Mouse (Mus musculus) kidney, embryonic 16.5 days (tissue): ENCODE measurements around the gene Lmbr1l. TPM values are rescaled to one million over a fixed set of nuclear protein-coding genes. Genes with fewer than 3 reads are reported as not detected.
A peak's percentile ranks its signal among the peaks of the same experiment; 100 is the strongest.
"Not testable (repeated sequence)": the region's sequence is repeated elsewhere in the genome, so short reads cannot be mapped to it uniquely, and the experiment has no call there.

ENCODE experiments used
- ATAC-seq: fragments of 200-750 bp; cut with Nextera tagmentation; 2 replicates; pipeline ENCODE4 v1.8.0; 2017; ENCODE audit warnings: moderate TSS enrichment; ENCODE audit not compliant: low FRiP score, low TSS enrichment
- H3K27ac ChIP-seq: fragments of 300-500 bp; sonication (generic); 2 replicates; pipeline ENCODE4 v1.5.1; 2014; ENCODE audit warnings: low read length
- H3K27me3 ChIP-seq: fragments of 300-500 bp; sonication (generic); 2 replicates; pipeline ENCODE4 v1.6.1; 2014; ENCODE audit warnings: low read length, control low read depth, mixed read lengths; ENCODE audit not compliant: insufficient read depth
- H3K36me3 ChIP-seq: fragments of 300-500 bp; sonication (generic); 2 replicates; pipeline ENCODE4 v1.6.1; 2014; ENCODE audit warnings: low read length, control low read depth, mixed read lengths; ENCODE audit not compliant: insufficient read depth
- H3K4me1 ChIP-seq: fragments of 300-500 bp; sonication (generic); 2 replicates; pipeline ENCODE4 v1.6.1; 2014; ENCODE audit warnings: low read length, control low read depth, mixed read lengths; ENCODE audit not compliant: insufficient read depth
- H3K4me2 ChIP-seq: fragments of 300-500 bp; sonication (generic); replicated peaks from 2 replicates; pipeline ENCODE4 v1.6.1; 2014; ENCODE audit warnings: low read depth, low read length
- H3K4me3 ChIP-seq: fragments of 300-500 bp; sonication (generic); 2 replicates; pipeline ENCODE4 v1.5.1; 2014; ENCODE audit warnings: mild to moderate bottlenecking, low read length
- H3K9ac ChIP-seq: fragments of 300-500 bp; sonication (generic); replicated peaks from 2 replicates; pipeline ENCODE4 v1.6.1; 2014; ENCODE audit warnings: low read length
- H3K9me3 ChIP-seq: fragments of 300-500 bp; sonication (generic); 2 replicates; pipeline ENCODE4 v1.6.1; 2016; ENCODE audit warnings: low read length, control low read depth
- WGBS: fragments of 180-500 bp; shearing (Covaris S2); extraction: QIAGEN DNeasy Blood & Tissue Kit; methylation state at CpG from one replicate; pipeline ENCODE4 v1.1.7; 2014; 5-methylcytosine and 5-hydroxymethylcytosine counted together
- polyA plus RNA-seq: library from polyadenylated mRNA; unstranded; fragments of >200 nt; fragmentation: Nextera tagmentation; extraction: Ambion mirVana; gene quantifications from 2 replicates; pipeline ENCODE4 v1.2.1, GENCODE M21; 2015

Lmbr1l gene
- polyA plus RNA-seq, 1 experiment from 2014 or later, result 17.6 TPM

DNA sequence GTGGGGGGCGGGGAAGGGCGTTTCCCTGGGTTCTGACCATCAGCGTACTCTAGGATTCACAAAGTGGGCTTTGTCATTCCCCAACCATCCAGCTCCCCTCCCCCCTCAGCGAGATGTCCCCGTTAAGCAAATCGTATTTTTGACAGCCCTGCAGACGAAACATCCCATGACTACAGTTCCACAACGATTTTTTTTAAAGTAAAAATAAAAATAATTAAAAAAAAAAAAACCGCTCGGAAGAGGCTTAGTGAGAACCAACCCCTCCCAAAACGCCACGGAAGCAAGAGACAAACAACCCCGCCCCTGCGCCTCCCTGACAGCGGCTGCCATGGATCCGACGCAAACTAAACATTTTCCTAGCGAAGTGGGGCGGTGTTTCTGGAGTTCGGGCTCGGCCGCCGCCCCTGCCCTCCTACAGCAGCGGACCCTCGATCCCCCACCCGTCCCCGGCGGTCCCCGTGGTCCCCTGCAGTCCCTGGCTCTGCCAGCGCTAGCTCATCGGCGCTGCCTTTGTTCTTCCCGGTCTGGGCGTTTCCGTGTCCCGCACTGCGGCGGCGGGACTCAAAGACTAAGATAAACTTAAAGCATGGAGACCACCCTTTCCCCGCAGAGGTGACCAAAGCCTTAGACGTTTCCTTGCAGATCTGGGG is 34.8 kb upstream of the Lmbr1l start:
- Histone ChIP-seq H3K4me2 (peak overlapping the region; percentile 67), H3K4me1 (peaks cover 15% of the 10 kb centered on the region), H3K36me3 (peaks cover 3% of the 10 kb centered on the region; the same call in 1 of the 2 replicates), H3K27me3 (no peaks in the 10 kb centered on the region), H3K4me3 (peak overlapping the region; percentile 64), H3K9me3 (no peaks in the 10 kb centered on the region), H3K9ac (peak overlapping the region; percentile 84), H3K27ac (peak overlapping the region; percentile 97)
- ATAC-seq, result peak; percentile 83
- 0% methylated on average over 41 of the region's 41 CpGs for WGBS

GRCm38 (mm10) chr15:98952063-98952455 is 34.0 kb upstream of the Lmbr1l start:
- no peaks in the 10 kb centered on the region for H3K27me3 ChIP-seq
- peak overlapping the region; percentile 76 for H3K27ac ChIP-seq
- no peaks in the 10 kb centered on the region for H3K9me3 ChIP-seq
- H3K4me2 ChIP-seq, result peak overlapping the region; percentile 67
- WGBS, result 20% methylated on average over 5 of the region's 5 CpGs
- peaks cover 3% of the 10 kb centered on the region; the same call in 1 of the 2 replicates for H3K36me3 ChIP-seq
- no peak for ATAC-seq
- peak overlapping the region; percentile 64 for H3K9ac ChIP-seq
- H3K4me1 ChIP-seq, result peaks cover 15% of the 10 kb centered on the region
- peak overlapping the region; percentile 64 for H3K4me3 ChIP-seq

- H3K4me2 ChIP-seq, result peak overlapping the region; percentile 67
- H3K9me3 ChIP-seq, H3K27me3 ChIP-seq, ATAC-seq, H3K36me3 ChIP-seq: not testable (repeated sequence)
- peak overlapping the region; percentile 64 for H3K4me3 ChIP-seq
- peak overlapping the region; percentile 64 for H3K9ac ChIP-seq
- H3K27ac ChIP-seq, result peak overlapping the region; percentile 76; the same call in 1 of the 2 replicates
- peaks cover 15% of the 10 kb centered on the region for H3K4me1 ChIP-seq
- 93% methylated on average over 11 of the region's 15 CpGs for WGBS
These were observed 33.4 kb upstream of the Lmbr1l start for GRCm38 (mm10) chr15:98951122-98952062.

- H3K9me3 ChIP-seq, result no peaks in the 10 kb centered on the region
- no peak for ATAC-seq
- peaks cover 10% of the 10 kb centered on the region for H3K4me1 ChIP-seq
- no peak overlapping the region for H3K4me3 ChIP-seq
- no peak overlapping the region for H3K27ac ChIP-seq
- H3K36me3 ChIP-seq, result peaks cover 3% of the 10 kb centered on the region; the same call in 1 of the 2 replicates
- no peak overlapping the region for H3K9ac ChIP-seq
- no peaks in the 10 kb centered on the region for H3K27me3 ChIP-seq
- 73% methylated on average over 3 of the region's 3 CpGs for WGBS
- H3K4me2 ChIP-seq, result no peak overlapping the region
These were observed 31.5 kb upstream of the Lmbr1l start for GRCm38 (mm10) chr15:98949607-98949892.

DNA sequence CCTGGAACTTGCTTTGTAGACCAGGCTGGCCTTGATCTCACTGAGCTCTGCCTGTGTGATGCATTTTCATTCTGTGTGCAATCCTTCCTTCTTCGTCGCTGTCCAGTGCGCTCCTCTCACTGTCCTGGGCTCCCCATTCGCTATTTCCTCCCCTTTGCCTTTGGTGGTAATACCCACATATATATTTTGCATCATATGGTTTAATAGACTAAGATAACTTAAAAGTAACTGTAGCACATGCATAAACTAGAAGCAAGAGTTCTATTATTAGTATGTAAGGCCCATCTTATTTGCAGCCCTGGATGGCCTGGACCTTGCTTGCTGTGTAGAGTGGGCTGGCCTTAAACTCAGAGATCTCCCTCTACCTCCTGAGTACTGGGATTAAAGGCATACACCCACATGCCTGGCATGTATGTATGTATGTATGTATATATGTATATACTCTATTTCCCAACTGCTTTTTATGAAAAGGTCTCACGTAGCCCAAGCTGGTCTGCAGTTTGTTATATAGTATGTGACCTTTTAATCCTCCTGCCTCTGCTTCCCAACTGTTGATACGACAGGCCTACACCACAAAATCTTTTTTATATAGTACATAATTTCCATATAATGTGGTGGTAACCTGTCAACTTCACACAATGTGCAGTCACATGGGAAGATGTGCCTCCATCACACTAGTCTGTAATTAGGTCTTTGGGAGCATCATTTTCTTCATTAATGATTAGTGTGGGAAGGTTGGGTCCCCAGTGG is 31.0 kb upstream of the Lmbr1l start:
- H3K4me2 ChIP-seq, result no peak overlapping the region
- no peak overlapping the region for H3K9ac ChIP-seq
- H3K4me1 ChIP-seq, result peaks cover 8% of the 10 kb centered on the region
- H3K9me3 ChIP-seq, result no peaks in the 10 kb centered on the region
- H3K4me3 ChIP-seq, result no peak overlapping the region
- H3K36me3 ChIP-seq, result peaks cover 3% of the 10 kb centered on the region; the same call in 1 of the 2 replicates
- H3K27ac ChIP-seq, result no peak overlapping the region
- 83% methylated on average over 6 of the region's 6 CpGs for WGBS
- no peak for ATAC-seq
- H3K27me3 ChIP-seq, result no peaks in the 10 kb centered on the region

GRCm38 (mm10) chr15:98948382-98948781 is 30.4 kb upstream of the Lmbr1l start:
- H3K27ac ChIP-seq, result no peak overlapping the region
- no peaks in the 10 kb centered on the region for H3K27me3 ChIP-seq
- peaks cover 3% of the 10 kb centered on the region; the same call in 1 of the 2 replicates for H3K36me3 ChIP-seq
- no peak for ATAC-seq
- H3K4me1 ChIP-seq, result peaks cover 7% of the 10 kb centered on the region
- H3K9ac ChIP-seq, result no peak overlapping the region
- no peak overlapping the region for H3K4me2 ChIP-seq
- no peaks in the 10 kb centered on the region for H3K9me3 ChIP-seq
- no peak overlapping the region for H3K4me3 ChIP-seq

DNA sequence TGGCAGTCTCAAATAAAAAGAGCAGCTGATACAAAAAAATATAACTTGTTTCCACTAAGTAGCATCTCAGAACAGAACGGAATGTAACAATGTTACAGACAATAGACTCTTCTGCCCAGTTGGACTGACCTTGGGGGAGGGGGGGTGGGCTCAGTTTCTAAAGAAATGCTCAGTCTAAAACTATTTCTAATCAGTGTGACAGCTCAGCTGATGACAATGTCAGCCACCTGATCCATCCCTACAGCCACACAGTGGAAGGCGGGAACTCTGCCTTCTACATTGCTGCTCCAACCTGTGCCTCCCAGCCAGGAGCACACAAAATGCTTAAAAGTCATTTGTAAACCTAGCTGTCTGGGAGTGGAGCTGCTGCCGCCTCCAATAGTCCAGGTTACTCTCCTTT is 29.9 kb upstream of the Lmbr1l start:
- Histone ChIP-seq H3K9me3 (no peaks in the 10 kb centered on the region), H3K36me3 (peaks cover 3% of the 10 kb centered on the region; the same call in 1 of the 2 replicates), H3K27me3 (no peaks in the 10 kb centered on the region), H3K4me3 (no peak overlapping the region), H3K27ac (no peak overlapping the region), H3K4me1 (peaks cover 7% of the 10 kb centered on the region), H3K4me2 (no peak overlapping the region), H3K9ac (no peak overlapping the region)
- WGBS, result 51% methylated on average over 3 of the region's 3 CpGs
- ATAC-seq, result no peak

DNA sequence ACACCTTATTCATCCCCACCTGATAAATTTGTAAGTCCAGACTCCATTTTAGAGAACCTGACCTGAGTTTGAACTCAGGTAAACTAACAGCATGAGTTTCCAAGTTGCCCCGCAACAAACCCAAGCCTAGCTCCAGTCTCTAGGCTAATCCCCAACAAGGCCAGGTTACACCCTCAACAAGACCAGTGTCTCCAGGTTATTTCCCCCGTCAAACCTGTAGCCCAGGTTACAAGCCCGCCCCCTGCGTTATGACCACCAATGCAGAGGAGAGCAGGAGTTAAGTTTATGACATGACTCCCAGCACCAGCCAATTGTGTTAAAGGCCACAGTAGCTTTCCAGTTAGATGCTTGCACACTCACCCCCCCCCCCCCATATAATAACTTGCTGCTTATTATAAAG is 25.1 kb upstream of the Lmbr1l start:
- Histone ChIP-seq H3K9me3 (no peaks in the 10 kb centered on the region), H3K27me3 (no peaks in the 10 kb centered on the region), H3K27ac (no peak overlapping the region), H3K36me3 (no peaks in the 10 kb centered on the region), H3K4me1 (no peaks in the 10 kb centered on the region), H3K9ac (no peak overlapping the region), H3K4me2 (no peak overlapping the region), H3K4me3 (no peak overlapping the region)
- no peak for ATAC-seq
- 72% methylated on average over 4 of the region's 4 CpGs for WGBS

- no peaks in the 10 kb centered on the region for H3K4me1 ChIP-seq
- no peak overlapping the region for H3K27ac ChIP-seq
- no peaks in the 10 kb centered on the region for H3K9me3 ChIP-seq
- H3K9ac ChIP-seq, result no peak overlapping the region
- no peaks in the 10 kb centered on the region for H3K27me3 ChIP-seq
- no peak overlapping the region for H3K4me2 ChIP-seq
- H3K4me3 ChIP-seq, result no peak overlapping the region
- 84% methylated on average over 4 of the region's 4 CpGs for WGBS
- no peaks in the 10 kb centered on the region for H3K36me3 ChIP-seq
- ATAC-seq, result no peak
These were observed 24.1 kb upstream of the Lmbr1l start for GRCm38 (mm10) chr15:98942081-98942480.
